Mouse (Mus musculus): ENCODE data around the gene Prpf6.
A peak's percentile ranks its signal among the peaks of the same experiment; 100 is the strongest.

Prpf6 gene

GRCm38 (mm10) chr2:181662620-181663297 lies 71.1 kb downstream of the Prpf6 start:
- H3K4me1 ChIP-seq (replicated peaks; ENCODE audit: low read depth, low read length) = peaks cover 44% of the 10 kb centered on the region
- H3K36me3 ChIP-seq (ENCODE audit: insufficient read depth, low read length) = no peaks in the 10 kb centered on the region
- H3K9me3 ChIP-seq (ENCODE audit: low read length) = no peaks in the 10 kb centered on the region
- TF ChIP-seq POU5F1 (IDR thresholded peaks at IDR 0.05; ENCODE audit: borderline replicate concordance, low read length) (no peak), NANOG (IDR thresholded peaks at IDR 0.05; ENCODE audit: borderline replicate concordance, low read length) (no peak), CTCF (conservative IDR thresholded peaks at IDR 0.05; ENCODE audit: low read length) (no peak)
- H3K27me3 ChIP-seq (ENCODE audit: insufficient read depth, low read length) = peaks cover 2% of the 10 kb centered on the region; the same call in 1 of the 2 replicates
- no peak overlapping the region for H3K4me3 ChIP-seq (replicated peaks; ENCODE audit: low read length)

DNA sequence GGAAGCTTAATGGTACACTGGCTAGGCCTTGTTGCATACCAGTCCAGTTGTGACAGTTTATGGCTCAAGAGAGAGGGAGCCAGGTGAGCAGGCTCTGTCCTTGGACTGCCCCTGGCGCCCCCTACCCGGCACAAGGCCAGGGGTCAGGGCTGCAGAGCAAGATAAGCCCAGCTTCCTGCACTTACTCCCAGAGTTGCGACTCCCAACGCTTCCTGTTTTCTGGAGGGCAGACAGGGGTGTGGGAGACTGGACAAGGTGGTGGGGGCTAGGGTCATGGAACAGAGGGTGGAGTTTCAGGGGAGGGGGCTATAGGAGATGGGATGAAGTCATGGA lies 71.6 kb downstream of the Prpf6 start:
- Histone ChIP-seq H3K4me1 (replicated peaks; ENCODE audit: low read depth, low read length) (peaks cover 44% of the 10 kb centered on the region), H3K9me3 (ENCODE audit: low read length) (no peaks in the 10 kb centered on the region), H3K36me3 (ENCODE audit: insufficient read depth, low read length) (no peaks in the 10 kb centered on the region), H3K4me3 (replicated peaks; ENCODE audit: low read length) (no peak overlapping the region), H3K27me3 (ENCODE audit: insufficient read depth, low read length) (peaks cover 7% of the 10 kb centered on the region; the same call in 1 of the 2 replicates)
- no peak for TF ChIP-seq NANOG (IDR thresholded peaks at IDR 0.05; ENCODE audit: borderline replicate concordance, low read length)

DNA sequence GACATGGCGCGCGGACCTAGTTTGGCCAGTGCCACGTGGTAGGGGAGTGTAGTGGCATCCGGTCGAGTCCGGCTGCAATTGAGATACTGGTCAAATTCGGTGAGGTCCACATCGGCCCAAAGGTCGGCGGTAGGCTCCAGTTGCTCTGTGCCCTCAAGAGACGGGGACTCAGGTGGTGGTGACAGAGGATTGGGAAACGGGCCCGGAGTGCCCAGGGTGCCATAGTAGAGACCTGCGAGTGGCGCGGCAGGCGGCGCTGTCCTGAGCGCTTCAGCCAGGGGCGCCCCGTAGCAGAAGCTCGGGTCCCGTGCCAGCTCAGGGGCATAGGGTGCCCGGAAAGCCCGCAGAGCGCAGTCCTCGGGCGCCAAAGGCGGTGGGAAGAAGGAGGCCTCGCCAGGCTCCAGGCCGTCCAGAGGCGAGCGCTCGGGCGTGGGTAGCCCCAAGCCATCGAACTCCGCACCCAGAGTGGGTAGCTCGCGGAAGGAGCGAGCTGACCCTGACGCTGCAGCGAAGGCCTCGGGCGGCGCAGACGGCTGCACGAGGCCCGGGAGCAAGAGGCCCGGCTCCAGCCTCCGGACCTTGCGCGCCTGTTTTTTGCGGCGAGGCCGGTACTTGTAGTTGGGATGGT lies 78.7 kb downstream of the Prpf6 start:
- no peaks in the 10 kb centered on the region for H3K9me3 ChIP-seq (ENCODE audit: low read length)
- peaks cover 72% of the 10 kb centered on the region for H3K27me3 ChIP-seq (ENCODE audit: insufficient read depth, low read length)
- no peak for TF ChIP-seq POU5F1 (IDR thresholded peaks at IDR 0.05; ENCODE audit: borderline replicate concordance, low read length)
- no peak for TF ChIP-seq NANOG (IDR thresholded peaks at IDR 0.05; ENCODE audit: borderline replicate concordance, low read length)
- no peak for TF ChIP-seq CTCF (conservative IDR thresholded peaks at IDR 0.05; ENCODE audit: low read length)
- H3K4me1 ChIP-seq (replicated peaks; ENCODE audit: low read depth, low read length) = peaks cover 51% of the 10 kb centered on the region
- H3K4me3 ChIP-seq (replicated peaks; ENCODE audit: low read length) = peak overlapping the region; percentile 78
- no peaks in the 10 kb centered on the region for H3K36me3 ChIP-seq (ENCODE audit: insufficient read depth, low read length)

DNA sequence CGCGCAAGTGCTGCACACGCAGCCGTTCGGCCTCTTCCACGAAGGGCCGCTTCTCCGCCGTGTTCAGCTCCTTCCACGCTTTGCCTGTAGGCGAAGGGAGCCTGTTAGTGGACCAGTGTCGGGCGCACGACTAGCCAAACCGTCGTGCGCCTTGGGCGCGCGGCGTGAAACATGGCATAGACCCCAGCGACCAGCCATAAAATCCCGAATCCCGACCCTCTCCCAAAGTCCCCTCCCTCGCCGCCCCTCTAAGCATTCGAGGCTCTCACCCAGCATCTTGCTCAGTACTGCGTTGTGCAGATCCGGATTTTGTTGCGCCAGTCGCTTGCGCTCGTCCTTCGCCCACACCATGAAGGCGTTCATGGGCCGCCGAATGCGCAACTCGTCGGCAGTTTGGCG lies 79.2 kb downstream of the Prpf6 start:
- TF ChIP-seq POU5F1 (IDR thresholded peaks at IDR 0.05; ENCODE audit: borderline replicate concordance, low read length) (no peak), NANOG (IDR thresholded peaks at IDR 0.05; ENCODE audit: borderline replicate concordance, low read length) (no peak), CTCF (conservative IDR thresholded peaks at IDR 0.05; ENCODE audit: low read length) (no peak)
- H3K27me3 ChIP-seq (ENCODE audit: insufficient read depth, low read length) = peaks cover 72% of the 10 kb centered on the region
- peak overlapping the region; percentile 78 for H3K4me3 ChIP-seq (replicated peaks; ENCODE audit: low read length)
- no peaks in the 10 kb centered on the region for H3K9me3 ChIP-seq (ENCODE audit: low read length)
- H3K4me1 ChIP-seq (replicated peaks; ENCODE audit: low read depth, low read length) = peaks cover 56% of the 10 kb centered on the region
- H3K36me3 ChIP-seq (ENCODE audit: insufficient read depth, low read length) = no peaks in the 10 kb centered on the region

DNA sequence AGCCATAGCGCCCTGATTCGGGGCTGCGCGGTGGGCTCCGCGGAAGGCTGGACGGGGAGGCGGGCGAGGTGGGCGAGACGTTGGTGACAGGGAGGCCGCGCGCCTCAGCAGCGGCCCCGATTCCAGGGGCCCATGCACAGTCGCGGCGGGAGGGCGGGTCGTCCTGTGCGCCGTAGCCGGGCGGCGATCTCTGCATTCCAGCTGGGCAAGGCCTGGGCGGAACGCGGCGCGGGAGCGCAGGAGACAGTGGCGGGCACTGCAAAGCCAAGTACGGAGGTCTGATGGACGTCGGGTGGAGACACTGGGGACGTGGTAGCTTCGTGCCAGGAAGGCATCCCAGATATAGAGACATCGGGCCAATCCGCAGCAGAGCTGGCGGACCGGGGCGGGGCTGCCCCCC lies 79.7 kb downstream of the Prpf6 start, which contains the start of gene Sox18:
Gene Sox18, minus strand, starts transcription at position 315 of the 400 bp plus-strand sequence.
- no peaks in the 10 kb centered on the region for H3K9me3 ChIP-seq (ENCODE audit: low read length)
- H3K27me3 ChIP-seq (ENCODE audit: insufficient read depth, low read length) = peaks cover 72% of the 10 kb centered on the region
- peak within 1 kb of the TSS; percentile 78 for H3K4me3 ChIP-seq (replicated peaks; ENCODE audit: low read length)
- no peaks in the 10 kb centered on the region for H3K36me3 ChIP-seq (ENCODE audit: insufficient read depth, low read length)
- peaks cover 61% of the 10 kb centered on the region for H3K4me1 ChIP-seq (replicated peaks; ENCODE audit: low read depth, low read length)
- TF ChIP-seq NANOG (IDR thresholded peaks at IDR 0.05; ENCODE audit: borderline replicate concordance, low read length) = no peak
- TF ChIP-seq POU5F1 (IDR thresholded peaks at IDR 0.05; ENCODE audit: borderline replicate concordance, low read length) = no peak
- TF ChIP-seq CTCF (conservative IDR thresholded peaks at IDR 0.05; ENCODE audit: low read length) = no peak

- TF ChIP-seq NANOG (IDR thresholded peaks at IDR 0.05; ENCODE audit: borderline replicate concordance, low read length) (no peak), CTCF (conservative IDR thresholded peaks at IDR 0.05; ENCODE audit: low read length) (no peak), POU5F1 (IDR thresholded peaks at IDR 0.05; ENCODE audit: borderline replicate concordance, low read length) (no peak)
- H3K9me3 ChIP-seq (ENCODE audit: low read length) = no peaks in the 10 kb centered on the region
- H3K4me3 ChIP-seq (replicated peaks; ENCODE audit: low read length) = no peak overlapping the region
- H3K27me3 ChIP-seq (ENCODE audit: insufficient read depth, low read length) = peaks cover 72% of the 10 kb centered on the region
- no peaks in the 10 kb centered on the region for H3K36me3 ChIP-seq (ENCODE audit: insufficient read depth, low read length)
- peaks cover 67% of the 10 kb centered on the region for H3K4me1 ChIP-seq (replicated peaks; ENCODE audit: low read depth, low read length)
Measured at GRCm38 (mm10) chr2:181671984-181672383, 80.3 kb downstream of the Prpf6 start.

DNA sequence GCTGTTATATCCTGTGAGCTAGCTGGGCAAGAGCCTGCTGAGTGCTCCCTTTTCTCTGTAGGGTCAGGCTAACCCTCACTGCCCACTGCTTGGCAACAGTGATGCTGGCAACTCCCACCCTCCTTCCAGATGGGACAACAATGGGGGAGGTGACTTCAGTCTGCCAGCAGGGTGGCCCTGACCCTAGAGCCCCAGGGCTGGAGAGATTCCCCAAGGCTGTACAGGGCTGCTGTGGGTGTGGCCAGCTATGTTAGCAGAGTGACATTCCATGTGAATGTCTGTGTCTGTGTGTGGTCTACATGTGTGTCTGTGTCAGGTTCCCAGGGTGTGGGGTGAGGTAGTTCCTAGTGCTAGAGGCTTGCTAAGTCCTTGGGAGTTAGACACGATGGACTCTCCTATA lies 81.8 kb downstream of the Prpf6 start:
- peaks cover 63% of the 10 kb centered on the region for H3K27me3 ChIP-seq (ENCODE audit: insufficient read depth, low read length)

GRCm38 (mm10) chr2:181674934-181675333 lies 83.3 kb downstream of the Prpf6 start:
- H3K9me3 ChIP-seq (ENCODE audit: low read length) = no peaks in the 10 kb centered on the region
- H3K27me3 ChIP-seq (ENCODE audit: insufficient read depth, low read length) = peaks cover 50% of the 10 kb centered on the region
- H3K4me3 ChIP-seq (replicated peaks; ENCODE audit: low read length) = no peak overlapping the region
- TF ChIP-seq CTCF (conservative IDR thresholded peaks at IDR 0.05; ENCODE audit: low read length) (no peak), NANOG (IDR thresholded peaks at IDR 0.05; ENCODE audit: borderline replicate concordance, low read length) (no peak)
- H3K4me1 ChIP-seq (replicated peaks; ENCODE audit: low read depth, low read length) = peaks cover 78% of the 10 kb centered on the region
- no peaks in the 10 kb centered on the region for H3K36me3 ChIP-seq (ENCODE audit: insufficient read depth, low read length)

More for the DNA sequence above, 81.8 kb downstream of the Prpf6 start:
- peaks cover 70% of the 10 kb centered on the region for H3K4me1 ChIP-seq (replicated peaks; ENCODE audit: low read depth, low read length)
- TF ChIP-seq NANOG (IDR thresholded peaks at IDR 0.05; ENCODE audit: borderline replicate concordance, low read length) = no peak
- TF ChIP-seq CTCF (conservative IDR thresholded peaks at IDR 0.05; ENCODE audit: low read length) = no peak
- TF ChIP-seq POU5F1 (IDR thresholded peaks at IDR 0.05; ENCODE audit: borderline replicate concordance, low read length) = no peak
- no peaks in the 10 kb centered on the region for H3K36me3 ChIP-seq (ENCODE audit: insufficient read depth, low read length)
- no peak overlapping the region for H3K4me3 ChIP-seq (replicated peaks; ENCODE audit: low read length)
- H3K9me3 ChIP-seq (ENCODE audit: low read length) = no peaks in the 10 kb centered on the region
